Mouse (Mus musculus) embryo, embryonic 10 days (tissue): Measurements from ENCODE around the gene Szt2.

Source experiments
- DNase-seq: peaks from one replicate; pipeline ENCODE4 v3.0.0-alpha.2; 2015; ENCODE audit warnings: low spot score

Szt2 gene

DNA sequence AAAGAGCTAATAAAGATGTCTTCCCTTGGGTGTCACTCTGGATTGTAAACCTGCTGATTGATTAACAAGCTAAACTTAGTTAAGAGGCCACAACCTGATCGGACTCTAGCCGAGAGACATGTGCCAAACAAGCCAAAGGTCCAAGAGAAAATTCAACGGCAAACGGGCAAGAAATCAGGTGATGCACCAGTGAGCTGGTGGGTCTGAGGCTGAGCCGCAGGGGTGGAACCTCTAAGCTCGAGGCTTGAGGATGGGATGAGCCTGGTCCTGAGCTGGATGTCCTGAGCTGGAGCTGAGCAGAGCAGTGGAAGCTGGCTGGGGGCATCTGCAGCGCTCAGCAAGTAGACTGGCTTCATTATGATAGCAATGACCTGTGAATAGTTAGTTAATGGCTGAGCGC lies 51.6 kb downstream of the Szt2 start:
- no peak for DNase-seq

DNA sequence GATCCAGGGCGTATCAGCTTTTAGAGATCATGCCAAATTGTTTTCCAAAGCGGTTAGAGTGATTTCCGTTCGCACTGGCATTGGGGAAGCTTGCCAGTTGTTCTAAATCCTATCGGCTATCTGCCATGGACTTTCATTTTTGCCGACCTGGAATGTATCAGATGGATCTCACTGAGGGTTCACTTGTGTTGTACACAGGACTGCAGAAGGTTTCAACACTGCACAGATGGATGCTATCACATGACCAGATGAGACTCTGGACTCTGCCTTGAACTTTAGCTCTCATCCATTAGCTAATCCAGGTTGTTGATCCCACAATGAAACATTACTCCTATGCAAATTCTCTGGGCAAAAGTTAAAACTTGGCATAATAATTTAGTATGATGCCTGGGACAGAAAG lies 52.3 kb downstream of the Szt2 start:
- DNase-seq = no peak

- no peak for DNase-seq
These were observed 54.8 kb downstream of the Szt2 start for GRCm38 (mm10) chr4:118354289-118354688.

- no peak for DNase-seq
These were observed 55.4 kb downstream of the Szt2 start for GRCm38 (mm10) chr4:118353689-118354088.

DNA sequence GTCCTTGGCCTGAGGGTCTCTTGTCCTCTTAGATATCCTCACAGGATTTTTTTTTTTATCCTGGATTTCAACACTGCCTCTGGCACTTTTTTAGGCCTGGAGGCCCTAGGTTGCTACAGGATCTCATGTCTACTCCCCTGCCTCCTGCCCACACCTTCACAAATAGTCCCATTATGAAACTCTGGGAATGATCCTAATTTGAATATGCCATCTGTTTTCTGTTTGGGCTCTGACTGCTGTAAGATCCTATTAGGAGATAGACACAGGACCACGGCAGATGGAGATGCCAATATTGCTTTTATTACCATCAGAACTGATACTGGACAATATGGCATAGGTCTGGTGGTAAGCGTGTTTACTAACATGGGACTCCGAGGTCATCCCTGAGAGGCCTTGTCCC lies 57.2 kb downstream of the Szt2 start:
- no peak for DNase-seq

DNA sequence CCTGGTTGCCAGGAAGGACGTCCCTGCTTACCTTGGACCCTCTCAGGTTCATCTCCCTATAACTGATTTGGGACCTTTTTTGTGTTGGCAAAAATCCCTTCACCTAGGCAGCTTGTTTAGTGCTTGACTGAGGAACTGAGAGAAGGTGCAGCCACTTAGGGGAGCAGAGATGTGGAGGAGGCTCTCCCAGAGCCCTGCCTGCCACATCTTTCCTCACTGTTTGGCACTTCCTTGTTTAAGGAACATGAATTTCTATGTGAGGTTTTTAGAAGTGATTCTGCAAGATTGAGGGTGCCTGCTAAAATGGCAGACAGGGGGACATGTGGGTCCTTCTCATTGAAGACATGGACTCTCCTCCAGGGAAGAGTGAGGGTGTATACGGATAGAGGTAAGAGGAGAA lies 58.2 kb downstream of the Szt2 start:
- DNase-seq = no peak

DNA sequence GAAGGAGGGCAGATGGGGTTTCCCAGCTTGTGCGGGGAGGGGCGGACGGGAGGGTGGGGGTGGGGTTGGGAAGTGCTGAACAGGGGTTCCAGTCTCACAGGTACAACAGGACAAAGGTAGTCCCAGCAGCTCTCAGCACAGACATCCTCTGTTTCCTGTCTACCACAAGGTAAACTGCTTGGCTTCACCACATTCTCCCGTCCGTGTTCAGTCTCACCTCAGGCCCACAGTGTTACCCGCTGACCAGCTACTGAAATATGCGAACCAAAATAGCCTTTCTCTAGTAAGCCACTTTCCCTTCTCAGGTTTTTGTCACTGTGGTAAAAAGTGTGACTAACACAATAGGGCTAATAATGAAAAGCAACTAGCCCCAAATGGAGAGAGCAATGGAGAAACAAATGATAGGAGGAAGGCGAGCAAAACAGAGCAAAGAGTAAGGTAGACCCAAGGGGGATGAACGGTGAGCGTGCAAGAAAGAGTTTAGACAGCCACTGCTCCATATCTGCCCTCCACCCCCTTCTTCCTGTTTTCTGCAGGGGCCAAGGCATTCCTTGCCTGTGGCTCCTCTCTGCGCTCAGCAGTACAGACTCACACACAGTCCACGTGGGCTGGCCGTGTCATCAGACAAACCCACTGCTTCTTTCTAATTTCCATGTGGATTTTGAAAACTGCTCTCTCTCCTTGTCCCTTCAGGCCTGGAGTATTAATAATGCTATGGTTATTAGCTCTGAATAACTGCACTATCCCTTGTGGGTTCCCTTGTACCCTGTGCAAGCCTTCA lies 61.4 kb downstream of the Szt2 start:
- DNase-seq = no peak

DNA sequence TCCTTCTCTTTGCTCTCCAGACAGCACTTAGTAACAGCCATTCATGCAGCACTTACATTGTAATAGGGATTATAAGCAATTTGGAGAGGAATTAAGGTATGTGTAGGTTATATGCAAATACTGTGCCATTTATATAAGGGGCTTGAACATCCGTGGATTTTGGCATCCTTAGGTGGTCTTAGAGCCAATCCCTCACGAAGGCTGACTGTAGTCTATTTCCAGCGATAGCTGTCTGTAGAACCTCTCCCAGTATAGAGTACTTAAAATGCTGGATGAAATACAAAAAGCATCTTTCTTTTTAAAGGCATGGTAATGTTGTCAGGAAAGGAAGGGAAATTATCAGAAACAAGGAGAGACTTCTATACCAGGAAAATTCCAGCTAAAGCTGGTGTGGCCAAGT lies 67.6 kb downstream of the Szt2 start:
- no peak for DNase-seq

GRCm38 (mm10) chr4:118336658-118337057 lies 72.4 kb downstream of the Szt2 start:
- DNase-seq = peak; percentile 87

DNA sequence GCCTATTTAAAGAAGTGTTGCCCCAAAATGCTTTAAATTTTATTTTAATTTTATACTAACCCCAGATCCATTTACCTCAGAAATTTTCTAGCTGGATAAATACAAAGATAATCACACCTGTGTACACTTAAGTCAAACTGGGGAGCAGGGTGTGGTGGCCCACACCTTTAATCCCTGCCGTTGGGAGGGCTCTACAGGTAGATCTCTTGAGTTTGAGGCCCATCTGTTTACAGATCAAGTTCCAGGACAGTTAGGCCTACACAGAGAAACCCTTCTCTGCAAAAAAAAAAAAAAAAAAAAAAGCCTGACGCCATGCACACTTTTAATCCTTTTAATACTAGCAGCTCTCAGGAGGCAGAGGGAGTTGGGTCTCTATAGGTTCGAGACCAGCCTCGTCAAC lies 73.1 kb downstream of the Szt2 start:
- no peak for DNase-seq

DNA sequence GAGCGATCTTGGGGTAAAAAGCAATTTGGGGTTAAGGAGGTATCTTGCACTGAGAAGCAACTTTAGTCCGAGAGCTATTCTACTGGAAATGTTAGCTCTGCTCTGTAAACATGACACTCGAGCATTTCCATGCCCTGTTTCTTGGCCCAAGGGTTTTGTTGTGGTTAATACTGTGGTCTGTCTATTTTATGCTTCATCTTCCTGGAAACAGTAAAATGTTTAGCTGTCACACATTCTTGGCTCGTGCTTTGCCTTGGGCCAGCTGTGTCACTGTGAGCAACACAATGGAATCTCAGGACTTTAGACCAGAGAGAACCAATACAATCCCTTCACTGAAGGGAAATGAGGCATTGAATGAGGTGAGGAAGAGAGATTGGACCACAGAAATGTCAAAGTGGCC lies 77.3 kb downstream of the Szt2 start:
- no peak for DNase-seq

DNA sequence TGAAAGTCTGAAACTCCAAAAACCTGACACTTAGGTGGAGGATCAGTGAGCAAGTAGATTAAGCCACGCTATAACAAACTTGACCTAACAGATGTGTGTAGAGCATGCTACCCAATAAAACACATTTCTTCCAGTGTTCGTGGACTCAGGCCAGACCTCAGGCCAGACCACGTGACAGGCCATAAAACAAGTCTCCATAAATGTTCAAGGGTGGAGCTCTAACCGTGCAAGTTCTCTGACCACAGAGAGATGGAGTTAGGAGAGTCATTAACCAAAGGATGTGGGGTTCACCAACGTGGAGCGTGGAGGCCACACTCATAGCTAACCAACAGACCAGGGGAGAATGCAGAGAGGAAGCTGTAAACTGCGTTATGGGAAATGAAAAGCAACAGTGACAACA lies 82.6 kb downstream of the Szt2 start:
- DNase-seq = no peak

DNA sequence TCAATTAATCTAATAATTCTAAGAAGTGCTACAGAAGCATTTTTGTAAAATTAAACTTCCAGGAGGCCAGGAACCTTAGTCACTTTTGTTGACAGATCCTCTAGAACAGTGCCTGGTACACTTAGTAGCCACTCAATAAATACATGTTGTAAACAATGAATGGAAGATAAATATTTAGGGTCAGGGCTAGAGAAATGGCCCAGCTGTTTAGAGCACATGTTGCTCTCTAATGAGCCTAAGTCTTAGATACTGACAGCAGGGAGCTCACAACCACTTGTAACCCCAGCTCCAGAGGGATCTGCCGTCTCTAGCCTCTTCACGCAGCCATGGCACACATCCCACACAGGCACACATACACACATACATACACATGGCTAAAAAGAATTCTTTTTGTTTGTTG lies 88.4 kb downstream of the Szt2 start:
- no peak for DNase-seq

- DNase-seq = peak; percentile 29
These were observed 89.2 kb downstream of the Szt2 start for GRCm38 (mm10) chr4:118319706-118320344.

DNA sequence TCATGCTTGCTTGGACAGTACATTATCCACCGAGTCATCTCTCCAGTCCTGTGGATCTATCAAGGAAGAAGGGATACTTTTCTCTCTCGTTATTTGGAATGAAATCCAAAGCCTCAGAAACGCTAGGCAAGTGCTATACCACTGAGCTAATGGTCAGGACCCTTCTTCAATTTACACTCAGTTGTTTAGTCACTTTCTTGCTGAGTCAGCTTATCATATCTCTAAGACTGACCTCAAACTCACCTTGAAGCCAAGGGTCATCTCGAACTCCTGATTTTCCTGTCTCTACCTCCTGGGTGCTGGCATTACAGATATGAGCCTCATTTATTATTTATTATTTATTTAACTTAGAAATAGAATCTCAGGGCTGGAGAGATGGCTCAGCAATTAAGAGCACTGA lies 92.4 kb downstream of the Szt2 start:
- DNase-seq = no peak

- DNase-seq = no peak
These were observed 93.8 kb downstream of the Szt2 start for GRCm38 (mm10) chr4:118315286-118315685.
